Mouse (Mus musculus): Measurements from ENCODE around the gene Pbx3.

DNA sequence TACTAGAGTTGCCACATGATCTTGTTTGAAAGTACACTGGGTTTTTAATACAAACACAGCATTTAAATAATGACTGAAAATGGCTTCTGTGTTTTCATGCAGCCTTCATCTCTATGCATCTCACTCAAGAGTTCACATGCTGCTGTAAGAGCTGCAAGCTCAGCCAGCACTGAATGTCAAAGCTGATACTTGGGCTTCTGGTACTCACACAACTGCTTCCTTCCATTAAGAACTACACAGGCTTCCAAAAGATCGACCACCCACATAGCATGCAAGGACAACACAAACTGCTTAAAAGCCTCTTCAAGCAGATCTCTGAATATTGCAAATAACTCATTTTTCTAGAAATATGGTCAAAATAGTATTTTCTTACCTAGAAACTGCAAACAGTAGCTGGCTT, 138.7 kb downstream of the Pbx3 start:
- TF ChIP-seq CTCF (IDR thresholded peaks at IDR 0.05; ENCODE audit: control insufficient read depth, insufficient read depth, low read length) (no peak), POLR2A (IDR thresholded peaks at IDR 0.05; ENCODE audit: borderline replicate concordance, control insufficient read depth, low read depth, low read length) (no peak)

All from bone marrow, adult 2 months (tissue).